Mouse (Mus musculus) stomach, postnatal 0 days (tissue): ENCODE measurements around the gene Parp8.

ENCODE experiments used
- CTCF ChIP-seq: IDR thresholded peaks from 2 replicates; pipeline ENCODE4 v1.5.1; 2016; ENCODE audit warnings: antibody characterized with exemption, low read depth, mild to moderate bottlenecking, moderate library complexity
- EP300 ChIP-seq: optimal IDR thresholded peaks from 2 replicates; pipeline ENCODE3; 2016; ENCODE audit warnings: antibody characterized with exemption

- TF ChIP-seq CTCF, result no peak
- TF ChIP-seq EP300, result no peak
Observed at GRCm38 (mm10) chr13:117033676-117034308, 8.5 kb upstream of the Parp8 start.
